Mouse (Mus musculus) brain, embryonic 18.5 days (tissue): ENCODE measurements at regions not wholly inside any gene's neighbourhood (a gene's known extent, or its start where the extent isn't known, plus 50 kb on each side); places are given as distances from the start of the nearest gene placed in this dataset.
A peak's percentile ranks its signal among the peaks of the same experiment; 100 is the strongest.

Experiments
- DNase-seq: peaks from one replicate; pipeline ENCODE4 v3.0.0-alpha.2; 2012; ENCODE audit warnings: low read depth, low spot score

- DNase-seq: no peak
Measured at GRCm38 (mm10) chr3:45523281-45523680, 145.1 kb downstream of the Pcdh10 start.

GRCm38 (mm10) chr3:45547091-45547490, 168.9 kb downstream of the Pcdh10 start:
- no peak for DNase-seq

- DNase-seq: peak; percentile 16
Measured at GRCm38 (mm10) chr3:45555736-45556135, 177.5 kb downstream of the Pcdh10 start.

GRCm38 (mm10) chr3:45572995-45573394, 194.8 kb downstream of the Pcdh10 start:
- no peak for DNase-seq

- DNase-seq: no peak
Measured at GRCm38 (mm10) chr3:45577035-45577434, 198.8 kb downstream of the Pcdh10 start.

- no peak for DNase-seq
Measured at GRCm38 (mm10) chr3:45593561-45593960, 215.4 kb downstream of the Pcdh10 start.

- no peak for DNase-seq
Measured at GRCm38 (mm10) chr3:45602278-45602677, 224.1 kb downstream of the Pcdh10 start.

- DNase-seq: no peak
Measured at GRCm38 (mm10) chr3:45603151-45603550, 225.0 kb downstream of the Pcdh10 start.

GRCm38 (mm10) chr3:45620729-45621128, 242.5 kb downstream of the Pcdh10 start:
- no peak for DNase-seq

GRCm38 (mm10) chr3:45645856-45646450, 267.8 kb downstream of the Pcdh10 start:
- DNase-seq: no peak

- DNase-seq: no peak
Measured at GRCm38 (mm10) chr3:45649361-45649760, 271.2 kb downstream of the Pcdh10 start.

GRCm38 (mm10) chr3:45657023-45657422, 278.8 kb downstream of the Pcdh10 start:
- DNase-seq: no peak

- no peak for DNase-seq
Measured at GRCm38 (mm10) chr3:45658093-45658776, 280.0 kb downstream of the Pcdh10 start.

GRCm38 (mm10) chr3:45659052-45659451, 280.9 kb downstream of the Pcdh10 start:
- no peak for DNase-seq

GRCm38 (mm10) chr3:45670434-45670833, 292.2 kb downstream of the Pcdh10 start:
- no peak for DNase-seq

- no peak for DNase-seq
Measured at GRCm38 (mm10) chr3:45677672-45678071, 299.5 kb downstream of the Pcdh10 start.

- DNase-seq: no peak
Measured at GRCm38 (mm10) chr3:45681410-45681809, 303.2 kb downstream of the Pcdh10 start.

- no peak for DNase-seq
Measured at GRCm38 (mm10) chr3:45707891-45708290, 329.7 kb downstream of the Pcdh10 start.
